Mouse (Mus musculus) MEL (cell line): ENCODE measurements around the gene Cacnb3. TPM values are rescaled to one million over a fixed set of nuclear protein-coding genes. Genes with fewer than 3 reads are reported as not detected.

Experiments
- DNase-seq: peaks from one replicate; pipeline ENCODE4 v3.0.0; 2011; ENCODE audit warnings: low read depth, low spot score
- H3K27ac ChIP-seq: 2 replicates; pipeline ENCODE4 v1.5.1; 2012; ENCODE audit warnings: low read depth, mild to moderate bottlenecking, control low read depth, low read length, moderate library complexity; ENCODE audit not compliant: control insufficient read depth
- H3K27me3 ChIP-seq, 2 experiments: fragments of 150-350 bp in 1 of 2; sonication (generic) in 1 of 2; 2 replicates each; pipeline ENCODE4 v1.6.1; 2012; ENCODE audit warnings: low read length in 2 of 2, mild to moderate bottlenecking in 2 of 2, improper control_type of control experiment in 1 of 2, moderate library complexity in 1 of 2; ENCODE audit not compliant: insufficient read depth in 2 of 2, control insufficient read depth in 1 of 2
- H3K36me3 ChIP-seq, 2 experiments: 2 replicates each; pipeline ENCODE4 v1.6.1; 2012 to 2014; ENCODE audit warnings: low read length in 2 of 2, improper control_type of control experiment in 1 of 2, inconsistent platforms in 1 of 2, mild to moderate bottlenecking in 1 of 2; ENCODE audit not compliant: insufficient read depth in 2 of 2, control insufficient read depth in 1 of 2
- H3K4me1 ChIP-seq, 2 experiments: fragments of 150-350 bp in 1 of 2; sonication (generic) in 1 of 2; 2 replicates each; pipeline ENCODE4 v1.6.1; 2012; ENCODE audit warnings: low read length in 2 of 2, improper control_type of control experiment in 1 of 2, mild to moderate bottlenecking in 1 of 2; ENCODE audit not compliant: insufficient read depth in 2 of 2, control insufficient read depth in 1 of 2
- H3K4me3 ChIP-seq, 2 experiments: fragments of 150-350 bp in 1 of 2; sonication (generic) in 1 of 2; 2 replicates each; pipeline ENCODE4 v1.5.1; 2012; ENCODE audit warnings: low read depth in 2 of 2, low read length in 2 of 2, mild to moderate bottlenecking in 2 of 2, moderate library complexity in 2 of 2, control low read depth in 1 of 2, improper control_type of control experiment in 1 of 2; ENCODE audit not compliant: control insufficient read depth in 1 of 2, insufficient read depth in 1 of 2
- H3K79me2 ChIP-seq: 2 replicates; pipeline ENCODE4 v1.6.1; 2012; ENCODE audit warnings: mild to moderate bottlenecking, low read length, moderate library complexity; ENCODE audit not compliant: control insufficient read depth, poor library complexity, insufficient read depth
- H3K9ac ChIP-seq: 2 replicates; pipeline ENCODE4 v1.6.1; 2012; ENCODE audit warnings: low read depth, mild to moderate bottlenecking, control low read depth, low read length, moderate library complexity; ENCODE audit not compliant: control insufficient read depth, poor library complexity, severe bottlenecking
- H3K9me3 ChIP-seq: fragments of 150-350 bp; sonication (generic); replicated peaks from 2 replicates; pipeline ENCODE4 v1.6.1; 2012; ENCODE audit warnings: mild to moderate bottlenecking, low read length, improper control_type of control experiment, moderate library complexity; ENCODE audit not compliant: insufficient read depth
- BHLHE40 ChIP-seq: IDR thresholded peaks from 2 replicates; pipeline ENCODE4 v1.6.1; 2012; ENCODE audit warnings: low read depth, mild to moderate bottlenecking, inconsistent platforms, low read length, improper control_type of control experiment, borderline replicate concordance
- CHD1 ChIP-seq: IDR thresholded peaks from 2 replicates; pipeline ENCODE4 v1.6.1; 2012; ENCODE audit warnings: low read depth, mild to moderate bottlenecking, inconsistent platforms, low read length, improper control_type of control experiment
- CHD2 ChIP-seq: IDR thresholded peaks from 2 replicates; pipeline ENCODE4 v1.6.1; 2011; ENCODE audit warnings: low read length, improper control_type of control experiment
- CTCF ChIP-seq, 3 experiments: IDR thresholded peaks in 2 of 3; conservative IDR thresholded peaks in 1 of 3; 2 replicates each; pipeline ENCODE4 v1.5.1; 2011 to 2012; ENCODE audit warnings: low read length in 3 of 3, low read depth in 2 of 3, mild to moderate bottlenecking in 2 of 3, improper control_type of control experiment in 1 of 3, inconsistent platforms in 1 of 3, mixed read lengths in 1 of 3, moderate library complexity in 1 of 3; ENCODE audit not compliant: control insufficient read depth in 1 of 3, insufficient read depth in 1 of 3, poor library complexity in 1 of 3, severe bottlenecking in 1 of 3
- E2F4 ChIP-seq: IDR thresholded peaks from 2 replicates; pipeline ENCODE4 v1.6.1; 2011; ENCODE audit warnings: low read depth, low read length, improper control_type of control experiment, borderline replicate concordance
- ELF1 ChIP-seq: IDR thresholded peaks from 2 replicates; pipeline ENCODE4 v1.6.1; 2014; ENCODE audit warnings: low read depth, mild to moderate bottlenecking, inconsistent platforms, low read length, improper control_type of control experiment, moderate library complexity
- EP300 ChIP-seq, 2 experiments: IDR thresholded peaks; 2 replicates each; pipeline ENCODE4 v1.6.1; 2011; ENCODE audit warnings: improper control_type of control experiment in 2 of 2, low read length in 2 of 2, low read depth in 1 of 2, mild to moderate bottlenecking in 1 of 2
- ETS1 ChIP-seq: IDR thresholded peaks from 2 replicates; pipeline ENCODE4 v1.6.1; 2012; ENCODE audit warnings: low read depth, mild to moderate bottlenecking, inconsistent platforms, low read length, improper control_type of control experiment, moderate library complexity
- GABPA ChIP-seq: IDR thresholded peaks from 2 replicates; pipeline ENCODE4 v1.6.1; 2012; ENCODE audit warnings: low read depth, mild to moderate bottlenecking, inconsistent platforms, low read length, improper control_type of control experiment, moderate library complexity
- GATA1 ChIP-seq: IDR thresholded peaks from 2 replicates; pipeline ENCODE4 v1.6.1; 2011; ENCODE audit warnings: low read depth, low read length, improper control_type of control experiment
- HCFC1 ChIP-seq: IDR thresholded peaks from 2 replicates; pipeline ENCODE4 v1.6.1; 2012; ENCODE audit warnings: low read depth, mild to moderate bottlenecking, inconsistent platforms, low read length, improper control_type of control experiment, moderate library complexity
- JUND ChIP-seq: IDR thresholded peaks from 2 replicates; pipeline ENCODE4 v1.6.1; 2011; ENCODE audit warnings: low read depth, mild to moderate bottlenecking, improper control_type of control experiment, low read length
- KAT2A ChIP-seq: conservative IDR thresholded peaks from 2 replicates; pipeline ENCODE4 v1.6.1; 2012; ENCODE audit warnings: low read depth, low read length, improper control_type of control experiment, inconsistent platforms
- MAFK ChIP-seq: IDR thresholded peaks from 2 replicates; pipeline ENCODE4 v1.6.1; 2011; ENCODE audit warnings: low read depth, mild to moderate bottlenecking, low read length, improper control_type of control experiment, borderline replicate concordance
- MAX ChIP-seq: IDR thresholded peaks from 2 replicates; pipeline ENCODE4 v1.6.1; 2011; ENCODE audit warnings: low read length, improper control_type of control experiment
- MAZ ChIP-seq: IDR thresholded peaks from 2 replicates; pipeline ENCODE4 v1.6.1; 2012; ENCODE audit warnings: low read depth, mild to moderate bottlenecking, inconsistent platforms, low read length, improper control_type of control experiment
- MEF2A ChIP-seq: IDR thresholded peaks from 2 replicates; pipeline ENCODE4 v1.6.1; 2014; ENCODE audit warnings: low read depth, mild to moderate bottlenecking, inconsistent platforms, low read length, improper control_type of control experiment; ENCODE audit not compliant: poor library complexity, insufficient replicate concordance, severe bottlenecking; ENCODE audit errors: extremely low read depth
- MXI1 ChIP-seq: IDR thresholded peaks from 2 replicates; pipeline ENCODE4 v1.6.1; 2011; ENCODE audit warnings: mild to moderate bottlenecking, low read depth, low read length, improper control_type of control experiment
- MYB ChIP-seq: IDR thresholded peaks from 2 replicates; pipeline ENCODE4 v1.6.1; 2011; ENCODE audit warnings: mild to moderate bottlenecking, low read depth, low read length, improper control_type of control experiment
- MYC ChIP-seq: IDR thresholded peaks from 2 replicates; pipeline ENCODE4 v1.6.1; 2011; ENCODE audit warnings: low read depth, mild to moderate bottlenecking, low read length, improper control_type of control experiment, moderate library complexity
- NELFE ChIP-seq: IDR thresholded peaks from 2 replicates; pipeline ENCODE4 v1.6.1; 2011; ENCODE audit warnings: low read depth, low read length, improper control_type of control experiment
- NRF1 ChIP-seq: IDR thresholded peaks from 2 replicates; pipeline ENCODE4 v1.6.1; 2014; ENCODE audit warnings: low read depth, mild to moderate bottlenecking, inconsistent platforms, low read length, improper control_type of control experiment, moderate library complexity; ENCODE audit not compliant: poor library complexity, insufficient read depth, severe bottlenecking
- POLR2A ChIP-seq, 2 experiments: IDR thresholded peaks; 2 replicates each; pipeline ENCODE4 v1.6.1; 2011 to 2012; ENCODE audit warnings: low read length in 2 of 2, mild to moderate bottlenecking in 2 of 2, control low read depth in 1 of 2, improper control_type of control experiment in 1 of 2, low read depth in 1 of 2, moderate library complexity in 1 of 2; ENCODE audit not compliant: control insufficient read depth in 1 of 2, insufficient read depth in 1 of 2, poor library complexity in 1 of 2
- POLR2AphosphoS2 ChIP-seq: IDR thresholded peaks from 2 replicates; pipeline ENCODE4 v1.6.1; 2011; ENCODE audit warnings: low read length, improper control_type of control experiment
- RAD21 ChIP-seq: IDR thresholded peaks from 2 replicates; pipeline ENCODE4 v1.6.1; 2011; ENCODE audit warnings: mild to moderate bottlenecking, low read depth, low read length, improper control_type of control experiment
- RCOR1 ChIP-seq: IDR thresholded peaks from 2 replicates; pipeline ENCODE4 v1.6.1; 2012; ENCODE audit warnings: low read depth, mild to moderate bottlenecking, inconsistent platforms, low read length, improper control_type of control experiment
- SIN3A ChIP-seq: IDR thresholded peaks from 2 replicates; pipeline ENCODE4 v1.6.1; 2012; ENCODE audit warnings: low read length, improper control_type of control experiment, inconsistent platforms
- SMC3 ChIP-seq: IDR thresholded peaks from 2 replicates; pipeline ENCODE4 v1.6.1; 2011; ENCODE audit warnings: low read depth, low read length, improper control_type of control experiment
- TAL1 ChIP-seq: IDR thresholded peaks from 2 replicates; pipeline ENCODE4 v1.6.1; 2012; ENCODE audit warnings: mild to moderate bottlenecking, inconsistent platforms, low read length, moderate library complexity, mixed read lengths
- TBP ChIP-seq: IDR thresholded peaks from 2 replicates; pipeline ENCODE4 v1.8.0; 2011; ENCODE audit warnings: low read depth, low read length, improper control_type of control experiment
- TCF12 ChIP-seq: IDR thresholded peaks from 2 replicates; pipeline ENCODE4 v1.6.1; 2014; ENCODE audit warnings: low read depth, mild to moderate bottlenecking, inconsistent platforms, low read length, improper control_type of control experiment, moderate library complexity
- UBTF ChIP-seq: IDR thresholded peaks from 2 replicates; pipeline ENCODE4 v1.6.1; 2012; ENCODE audit warnings: low read depth, mild to moderate bottlenecking, inconsistent platforms, low read length, improper control_type of control experiment, moderate library complexity, borderline replicate concordance; ENCODE audit not compliant: insufficient read depth
- USF1 ChIP-seq: IDR thresholded peaks from 2 replicates; pipeline ENCODE4 v1.6.1; 2014; ENCODE audit warnings: low read depth, mild to moderate bottlenecking, inconsistent platforms, low read length, improper control_type of control experiment, moderate library complexity
- USF2 ChIP-seq, 2 experiments: IDR thresholded peaks; 2 replicates each; pipeline ENCODE4 v1.6.1; 2011 to 2012; ENCODE audit warnings: improper control_type of control experiment in 2 of 2, low read length in 2 of 2, borderline replicate concordance in 1 of 2, inconsistent platforms in 1 of 2, low read depth in 1 of 2, mild to moderate bottlenecking in 1 of 2; ENCODE audit not compliant: insufficient read depth in 1 of 2
- ZC3H11A ChIP-seq: IDR thresholded peaks from 2 replicates; pipeline ENCODE4 v1.6.1; 2012; ENCODE audit warnings: low read depth, mild to moderate bottlenecking, inconsistent platforms, low read length, improper control_type of control experiment
- ZKSCAN1 ChIP-seq: IDR thresholded peaks from 2 replicates; pipeline ENCODE4 v1.6.1; 2012; ENCODE audit warnings: low read depth, mild to moderate bottlenecking, inconsistent platforms, low read length, improper control_type of control experiment, moderate library complexity
- ZMIZ1 ChIP-seq: IDR thresholded peaks from 2 replicates; pipeline ENCODE4 v1.6.1; 2012; ENCODE audit warnings: low read depth, mild to moderate bottlenecking, inconsistent platforms, low read length, improper control_type of control experiment, moderate library complexity
- polyA plus RNA-seq, 2 experiments: library from polyadenylated mRNA; stranded (reverse) in 1 of 2; unstranded in 1 of 2; fragments of >175 nt in 1 of 2; fragments of >200 nt in 1 of 2; gene quantifications; 2 replicates each; pipeline versions ENCODE4 v1.2.1 to v1.2.4; 2012; ENCODE audit warnings: low replicate concordance in 2 of 2, low read depth in 1 of 2; ENCODE audit not compliant: insufficient read length in 2 of 2, insufficient read depth in 1 of 2, missing spikeins in 1 of 2
- total RNA-seq: library from RNA; depleted of rRNA; stranded (reverse); fragments of 300-350 nt; gene quantifications from 2 replicates; pipeline ENCODE4 v1.2.3, GENCODE M21; 2012

The Cacnb3 gene
- total and polyA plus RNA-seq, 3 experiments = 1.4 to 8.5 TPM; not detected in 1

DNA sequence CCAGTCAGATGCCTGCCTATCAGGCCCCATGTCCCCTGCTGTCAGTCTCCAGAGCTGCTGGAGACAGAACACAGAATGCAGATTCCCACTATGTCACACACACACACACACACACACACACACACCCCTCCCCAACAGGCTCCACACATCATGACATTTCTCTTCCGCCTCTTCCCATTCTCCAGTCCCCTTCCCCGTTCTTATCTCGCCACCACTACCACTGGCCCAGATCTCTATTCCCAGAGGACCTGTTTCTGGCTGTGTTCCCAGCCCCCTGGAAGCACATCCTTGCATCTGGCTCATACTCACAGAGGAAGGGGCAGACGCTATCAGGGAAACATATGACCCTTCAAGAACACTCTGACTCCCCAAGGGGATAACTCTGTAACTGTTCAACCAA is 23.1 kb upstream of the Cacnb3 start:
- Histone ChIP-seq H3K79me2 (peaks cover 63% of the 10 kb centered on the region), H3K36me3 (peaks cover 2 to 49% of the 10 kb centered on the region in 2 experiments; a peak in 3 of 4 replicates), H3K9me3 (no peaks in the 10 kb centered on the region), H3K4me3 (peak overlapping the region; percentile 81 to 98), H3K9ac (peak overlapping the region; percentile 85), H3K27me3 (no peaks in the 10 kb centered on the region), H3K4me1 (peaks cover 27 to 64% of the 10 kb centered on the region in 2 experiments), H3K27ac (peak overlapping the region; percentile 91)
- peak; percentile 60 for DNase-seq
- peak; percentile 17; the same call in 1 of the 2 replicates for TF ChIP-seq TCF12
- no peak for TF ChIP-seq USF2 (IDR thresholded peaks at IDR 0.05; ENCODE audit: borderline replicate concordance in 1 of 2, insufficient read depth in 1 of 2, low read depth in 1 of 2, low read length in 2 of 2)
- peak; percentile 62 for TF ChIP-seq ETS1
- no peak for TF ChIP-seq MAFK
- TF ChIP-seq POLR2AphosphoS2 = 0 out of 2 replicates have a peak, but pooled peaks have one; percentile 18
- no peak for TF ChIP-seq JUND
- peak; percentile 40; the same call in 1 of the 2 replicates for TF ChIP-seq RCOR1
- TF ChIP-seq E2F4 = no peak
- TF ChIP-seq GATA1 = no peak
- TF ChIP-seq ELF1 = no peak
- TF ChIP-seq ZC3H11A = no peak; the same call in 1 of the 2 replicates
- TF ChIP-seq MEF2A = 0 out of 2 replicates have a peak, but pooled peaks have one; percentile 11
- no peak for TF ChIP-seq SMC3
- TF ChIP-seq EP300 (IDR thresholded peaks at IDR 0.05; ENCODE audit: low read depth in 1 of 2, low read length in 2 of 2) = peak in 1 of 2 experiments; percentile 31; a peak in 2 of 4 replicates
- TF ChIP-seq KAT2A = no peak
- TF ChIP-seq NELFE = no peak; the same call in 1 of the 2 replicates
- TF ChIP-seq MAX = no peak; the same call in 1 of the 2 replicates
- no peak for TF ChIP-seq HCFC1
- TF ChIP-seq TAL1 = peak; percentile 36; the same call in 1 of the 2 replicates
- TF ChIP-seq CTCF (IDR thresholded peaks at IDR 0.05 in 2 of 3, conservative IDR thresholded peaks at IDR 0.05 in 1 of 3; ENCODE audit: control insufficient read depth in 1 of 3, insufficient read depth in 1 of 3, low read depth in 2 of 3, low read length in 3 of 3, poor library complexity in 1 of 3, severe bottlenecking in 1 of 3) = no peak
- no peak for TF ChIP-seq NRF1
- no peak for TF ChIP-seq CHD2
- no peak for TF ChIP-seq ZKSCAN1
- peak; percentile 13; the same call in 1 of the 2 replicates for TF ChIP-seq ZMIZ1
- peak; percentile 55; the same call in 1 of the 2 replicates for TF ChIP-seq MAZ
- no peak for TF ChIP-seq USF1
- no peak for TF ChIP-seq POLR2A (IDR thresholded peaks at IDR 0.05; ENCODE audit: control insufficient read depth in 1 of 2, insufficient read depth in 1 of 2, low read depth in 1 of 2, low read length in 2 of 2, poor library complexity in 1 of 2)
- no peak for TF ChIP-seq GABPA
- no peak for TF ChIP-seq UBTF
- no peak; the same call in none of the 2 replicates for TF ChIP-seq MXI1
- peak; percentile 54; the same call in 1 of the 2 replicates for TF ChIP-seq SIN3A
- TF ChIP-seq MYC = no peak
- TF ChIP-seq TBP = no peak
- no peak for TF ChIP-seq CHD1
- no peak for TF ChIP-seq MYB
- no peak for TF ChIP-seq RAD21
- TF ChIP-seq BHLHE40 = no peak
